26 mouse cellular contexts compared by ENCODE assay signal in genomic region chr5:138260834-138261233, GRCm38 (mm10). TPM values are rescaled to one million over a fixed set of nuclear protein-coding genes. Genes with fewer than 3 reads are reported as not detected.
A peak's percentile ranks its signal among the peaks of the same experiment; 100 is the strongest.
DNase-seq lines count a peak whose midpoint lies in the region; ATAC-seq lines count a peak whose summit lies in the region.
"Had no signal": no experiment of that assay in that cellular context is flagged by ENCODE, and none has a peak within 500 bp of the region (broad histone marks: within the 10 kb centered on the region; RNA-seq: fewer than 3 reads in every experiment).

No protein-coding gene starts in this region.

- DNase-seq in forebrain, embryonic 11.5 days (ENCODE audit: low spot score) = no peak
- no peak for DNase-seq in adrenal gland, postnatal 25 days
- no peak for DNase-seq in left cerebral cortex, postnatal 25 days (ENCODE audit: low spot score in 2 of 2)
- DNase-seq: cerebellum, postnatal 10 days; gastrocnemius, adult 2 months; kidney, adult 18-20 months; lung, postnatal 14 days; right cerebral cortex, postnatal 14 days; thymus, adult 18-20 months had no signal

- peaks cover 35% of the 10 kb centered on the region for H3K4me1 ChIP-seq in forebrain, embryonic 13.5 days
- H3K4me1 ChIP-seq in forebrain, embryonic 11.5 days (replicated peaks; ENCODE audit: control insufficient read depth, insufficient read depth, low read length) = peaks cover 9% of the 10 kb centered on the region
- peaks cover 24% of the 10 kb centered on the region for H3K4me1 ChIP-seq in intestine, embryonic 16.5 days (ENCODE audit: control insufficient read depth, insufficient read depth, low read length)
- peaks cover 23% of the 10 kb centered on the region for H3K4me1 ChIP-seq in intestine, embryonic 15.5 days (replicated peaks)
- H3K4me1 ChIP-seq in liver, embryonic 12.5 days = peaks cover 87% of the 10 kb centered on the region

- 0 out of 2 replicates have a peak overlapping the region, but pooled peaks have one; percentile 30 for H3K9ac ChIP-seq in forebrain, embryonic 13.5 days
- H3K9ac ChIP-seq in forebrain, embryonic 11.5 days (ENCODE audit: low read length) = no peak overlapping the region
- H3K9ac ChIP-seq in intestine, embryonic 16.5 days (ENCODE audit: low read depth, low read length) = 0 out of 2 replicates have a peak overlapping the region, but pooled peaks have one; percentile 24
- H3K9ac ChIP-seq in intestine, embryonic 15.5 days = no peak overlapping the region
- H3K9ac ChIP-seq in liver, embryonic 12.5 days = peak overlapping the region; percentile 45
- H3K9ac ChIP-seq: embryonic facial prominence, embryonic 12.5 days; hindbrain, embryonic 15.5 days; limb, embryonic 15.5 days; stomach, embryonic 15.5 days had no signal

- H3K4me3 ChIP-seq in forebrain, embryonic 13.5 days = no peak overlapping the region
- no peak overlapping the region for H3K4me3 ChIP-seq in forebrain, embryonic 11.5 days (ENCODE audit: low read depth, low read length)
- H3K4me3 ChIP-seq in intestine, embryonic 16.5 days (ENCODE audit: low read length) = no peak overlapping the region
- no peak overlapping the region for H3K4me3 ChIP-seq in intestine, embryonic 15.5 days (replicated peaks)
- H3K4me3 ChIP-seq in liver, embryonic 12.5 days = peak overlapping the region; percentile 89
- H3K4me3 ChIP-seq: embryonic facial prominence, embryonic 12.5 days; gastrocnemius, adult 2 months; hindbrain, embryonic 15.5 days; layer of hippocampus, adult 2 months; limb, embryonic 15.5 days; stomach, embryonic 15.5 days had no signal

- H3K4me2 ChIP-seq in forebrain, embryonic 13.5 days = no peak overlapping the region
- no peak overlapping the region for H3K4me2 ChIP-seq in forebrain, embryonic 11.5 days (ENCODE audit: low read depth, low read length, severe bottlenecking)
- H3K4me2 ChIP-seq in intestine, embryonic 16.5 days (ENCODE audit: low read depth, low read length) = no peak overlapping the region
- H3K4me2 ChIP-seq in intestine, embryonic 15.5 days (replicated peaks) = no peak overlapping the region
- H3K4me2 ChIP-seq in liver, embryonic 12.5 days = peak overlapping the region; percentile 95
- H3K4me2 ChIP-seq: embryonic facial prominence, embryonic 12.5 days; hindbrain, embryonic 15.5 days; limb, embryonic 15.5 days; stomach, embryonic 15.5 days had no signal

- no peak overlapping the region for H3K27ac ChIP-seq in forebrain, embryonic 13.5 days
- H3K27ac ChIP-seq in forebrain, embryonic 11.5 days (ENCODE audit: low read depth, low read length) = no peak overlapping the region
- H3K27ac ChIP-seq in intestine, embryonic 16.5 days (ENCODE audit: low read length) = no peak overlapping the region
- no peak overlapping the region for H3K27ac ChIP-seq in intestine, embryonic 15.5 days
- peak overlapping the region; percentile 85 for H3K27ac ChIP-seq in liver, embryonic 12.5 days
- H3K27ac ChIP-seq: embryonic facial prominence, embryonic 12.5 days; gastrocnemius, adult 2 months; hindbrain, embryonic 15.5 days; kidney, postnatal 0 days; layer of hippocampus, adult 2 months; limb, embryonic 15.5 days; stomach, embryonic 15.5 days had no signal

- H3K9me3 ChIP-seq in forebrain, embryonic 13.5 days (replicated peaks) = no peaks in the 10 kb centered on the region
- H3K9me3 ChIP-seq in forebrain, embryonic 11.5 days (ENCODE audit: control insufficient read depth, low read length) = no peaks in the 10 kb centered on the region
- no peaks in the 10 kb centered on the region for H3K9me3 ChIP-seq in intestine, embryonic 16.5 days (ENCODE audit: control insufficient read depth, low read length)
- no peaks in the 10 kb centered on the region for H3K9me3 ChIP-seq in intestine, embryonic 15.5 days
- H3K9me3 ChIP-seq in liver, embryonic 12.5 days (replicated peaks) = no peaks in the 10 kb centered on the region
- H3K9me3 ChIP-seq: embryonic facial prominence, embryonic 12.5 days; hindbrain, embryonic 15.5 days; limb, embryonic 15.5 days; stomach, embryonic 15.5 days had no signal

- H3K36me3 ChIP-seq in forebrain, embryonic 13.5 days (ENCODE audit: poor library complexity, severe bottlenecking) = peaks cover 54% of the 10 kb centered on the region
- H3K36me3 ChIP-seq in forebrain, embryonic 11.5 days (ENCODE audit: control insufficient read depth, insufficient read depth, low read length) = peaks cover 4% of the 10 kb centered on the region; the same call in 1 of the 2 replicates
- peaks cover 23% of the 10 kb centered on the region for H3K36me3 ChIP-seq in intestine, embryonic 16.5 days (ENCODE audit: control insufficient read depth, insufficient read depth, low read length)
- H3K36me3 ChIP-seq in intestine, embryonic 15.5 days = peaks cover 19% of the 10 kb centered on the region
- peaks cover 53% of the 10 kb centered on the region for H3K36me3 ChIP-seq in liver, embryonic 12.5 days

- no peak for ATAC-seq in forebrain, embryonic 13.5 days
- ATAC-seq in forebrain, embryonic 11.5 days (replicated peaks; ENCODE audit: low FRiP score) = no peak
- ATAC-seq in intestine, embryonic 16.5 days = no peak
- no peak for ATAC-seq in intestine, embryonic 15.5 days
- ATAC-seq in liver, embryonic 12.5 days = peak; percentile 55
- ATAC-seq in megakaryocyte-erythroid progenitor cell, adult 5-6 weeks (replicated peaks; ENCODE audit: low FRiP score, low TSS enrichment, poor library complexity, severe bottlenecking) = peak; percentile 55
- ATAC-seq: midbrain, embryonic 16.5 days had no signal

- intact Hi-C loops in left cerebral cortex, postnatal 25 days (cut with DNase I) = no loop called here

- H3K27me3 ChIP-seq in forebrain, embryonic 13.5 days = no peaks in the 10 kb centered on the region
- H3K27me3 ChIP-seq in forebrain, embryonic 11.5 days (ENCODE audit: control insufficient read depth, insufficient read depth, low read length) = no peaks in the 10 kb centered on the region
- no peaks in the 10 kb centered on the region for H3K27me3 ChIP-seq in intestine, embryonic 16.5 days (replicated peaks; ENCODE audit: control insufficient read depth, insufficient read depth, low read length)
- H3K27me3 ChIP-seq in intestine, embryonic 15.5 days (replicated peaks) = no peaks in the 10 kb centered on the region
- no peaks in the 10 kb centered on the region for H3K27me3 ChIP-seq in liver, embryonic 12.5 days (replicated peaks)
- H3K27me3 ChIP-seq: CH12.LX; embryonic facial prominence, embryonic 12.5 days; hindbrain, embryonic 15.5 days; limb, embryonic 15.5 days; stomach, embryonic 15.5 days had no signal

- 93% methylated on average over 11 of the region's 11 CpGs for WGBS in forebrain, embryonic 13.5 days
- 92% methylated on average over 11 of the region's 11 CpGs for WGBS in forebrain, embryonic 11.5 days
- WGBS in intestine, embryonic 16.5 days = 74% methylated on average over 11 of the region's 11 CpGs
- WGBS in intestine, embryonic 15.5 days = 75% methylated on average over 11 of the region's 11 CpGs
- WGBS in liver, embryonic 12.5 days (ENCODE audit: insufficient replicate concordance) = 38% methylated on average over 11 of the region's 11 CpGs

RNA-seq across cellular contexts. Expression of gene BC037034, which starts 3.0 kb away (rescaled TPM):
- polyA plus RNA-seq in forebrain, embryonic 13.5 days (2015; fragmentation: Nextera tagmentation; extraction: Ambion mirVana) = 9.1 and 10.0 TPM in 2 replicates
- 9.3 and 11.8 TPM in 2 replicates for polyA plus RNA-seq in forebrain, embryonic 11.5 days (2014; fragmentation: Nextera tagmentation; extraction: Ambion mirVana)
- polyA plus RNA-seq in intestine, embryonic 16.5 days (2015; fragmentation: Nextera tagmentation; extraction: Ambion mirVana) = 3.7 and 3.9 TPM in 2 replicates
- 4.8 and 5.1 TPM in 2 replicates for polyA plus RNA-seq in intestine, embryonic 15.5 days (2015; fragmentation: Nextera tagmentation; extraction: Ambion mirVana)
- 8.7 and 8.9 TPM in 2 replicates for polyA plus RNA-seq in liver, embryonic 12.5 days (2016; fragmentation: Nextera tagmentation; extraction: Ambion mirVana)
- total RNA-seq in megakaryocyte-erythroid progenitor cell, adult 5-6 weeks (2014; fragmentation: Nextera tagmentation) = 113 and 199 TPM in 2 replicates
- total RNA-seq in megakaryocyte-erythroid progenitor cell, adult 5-6 weeks (2017) = 46.5 and 50.8 TPM in 2 replicates
- total RNA-seq in adrenal gland, postnatal 25 days (2021) = 31.6 and 38.4 TPM in 2 replicates
- 10 to 100 TPM; 62.2 to 65.8 TPM for total RNA-seq in left cerebral cortex, postnatal 25 days (2021)

RNA-seq across cellular contexts. Expression of gene Lamtor4, which starts 5.6 kb away (rescaled TPM):
- polyA plus RNA-seq in forebrain, embryonic 13.5 days (2015; fragmentation: Nextera tagmentation; extraction: Ambion mirVana) = 67.4 TPM in 2 replicates
- 38.6 and 39.9 TPM in 2 replicates for polyA plus RNA-seq in forebrain, embryonic 11.5 days (2014; fragmentation: Nextera tagmentation; extraction: Ambion mirVana)
- 101 and 107 TPM in 2 replicates for polyA plus RNA-seq in intestine, embryonic 16.5 days (2015; fragmentation: Nextera tagmentation; extraction: Ambion mirVana)
- polyA plus RNA-seq in intestine, embryonic 15.5 days (2015; fragmentation: Nextera tagmentation; extraction: Ambion mirVana) = 80.6 and 90.1 TPM in 2 replicates
- polyA plus RNA-seq in liver, embryonic 12.5 days (2016; fragmentation: Nextera tagmentation; extraction: Ambion mirVana) = 31.3 and 31.8 TPM in 2 replicates
- total RNA-seq in megakaryocyte-erythroid progenitor cell, adult 5-6 weeks (2014; fragmentation: Nextera tagmentation) = 28.7 and 36.3 TPM in 2 replicates
- 27.0 and 30.0 TPM in 2 replicates for total RNA-seq in megakaryocyte-erythroid progenitor cell, adult 5-6 weeks (2017)
- 79.7 and 96.6 TPM in 2 replicates for total RNA-seq in adrenal gland, postnatal 25 days (2021)
- total RNA-seq in left cerebral cortex, postnatal 25 days (2021) = 10 to 100 TPM; 56.9 to 59.8 TPM

RNA-seq across cellular contexts. Expression of gene Gal3st4, which starts 11.8 kb away (rescaled TPM):
- 1.6 and 2.8 TPM in 2 replicates for polyA plus RNA-seq in forebrain, embryonic 13.5 days (2015; fragmentation: Nextera tagmentation; extraction: Ambion mirVana)
- 1.7 and 4.6 TPM in 2 replicates for polyA plus RNA-seq in forebrain, embryonic 11.5 days (2014; fragmentation: Nextera tagmentation; extraction: Ambion mirVana)
- polyA plus RNA-seq in intestine, embryonic 16.5 days (2015; fragmentation: Nextera tagmentation; extraction: Ambion mirVana) = 0.80 and 0.92 TPM in 2 replicates
- 1.0 and 1.4 TPM in 2 replicates for polyA plus RNA-seq in intestine, embryonic 15.5 days (2015; fragmentation: Nextera tagmentation; extraction: Ambion mirVana)
- polyA plus RNA-seq in liver, embryonic 12.5 days (2016; fragmentation: Nextera tagmentation; extraction: Ambion mirVana) = 0.18 and 0.32 TPM in 2 replicates
- not detected in 2 replicates for total RNA-seq in megakaryocyte-erythroid progenitor cell, adult 5-6 weeks (2014; fragmentation: Nextera tagmentation)
- not detected in 2 replicates for total RNA-seq in megakaryocyte-erythroid progenitor cell, adult 5-6 weeks (2017)
- not detected in 2 replicates for total RNA-seq in adrenal gland, postnatal 25 days (2021)
- 1 to 10 TPM; 3.5 to 3.6 TPM for total RNA-seq in left cerebral cortex, postnatal 25 days (2021)
- total RNA-seq: neutrophil, adult 5-6 weeks had no signal

RNA-seq across cellular contexts. Expression of gene Gm43720, which starts 18.9 kb away (rescaled TPM):
- 0.09 and 0.18 TPM in 2 replicates for polyA plus RNA-seq in forebrain, embryonic 13.5 days (2015; fragmentation: Nextera tagmentation; extraction: Ambion mirVana)
- polyA plus RNA-seq in forebrain, embryonic 11.5 days (2014; fragmentation: Nextera tagmentation; extraction: Ambion mirVana) = 0.05 and 0.08 TPM in 2 replicates
- 0.06 TPM in 2 replicates for polyA plus RNA-seq in intestine, embryonic 16.5 days (2015; fragmentation: Nextera tagmentation; extraction: Ambion mirVana)
- not detected in 2 replicates for polyA plus RNA-seq in intestine, embryonic 15.5 days (2015; fragmentation: Nextera tagmentation; extraction: Ambion mirVana)
- 0.04 TPM in 1 of 2 replicates, not detected in the other for polyA plus RNA-seq in liver, embryonic 12.5 days (2016; fragmentation: Nextera tagmentation; extraction: Ambion mirVana)
- not detected in 2 replicates for total RNA-seq in megakaryocyte-erythroid progenitor cell, adult 5-6 weeks (2014; fragmentation: Nextera tagmentation)
- total RNA-seq in megakaryocyte-erythroid progenitor cell, adult 5-6 weeks (2017) = not detected in 2 replicates
- not detected in 2 replicates for total RNA-seq in adrenal gland, postnatal 25 days (2021)
- total RNA-seq in left cerebral cortex, postnatal 25 days (2021) = under 1 TPM in 1 of 2 experiments, not detected in 1; 0.09 TPM
- total RNA-seq: adrenal gland, adult 18-20 months; CH12.LX; gastrocnemius, adult 2 months; left cerebral cortex, postnatal 36 days; neutrophil, adult 5-6 weeks had no signal
- polyA plus RNA-seq: urinary bladder, adult 2 months had no signal

RNA-seq across cellular contexts. Expression of gene Gpc2, which starts 19.0 kb away (rescaled TPM):
- polyA plus RNA-seq in forebrain, embryonic 13.5 days (2015; fragmentation: Nextera tagmentation; extraction: Ambion mirVana) = 137 and 160 TPM in 2 replicates
- polyA plus RNA-seq in forebrain, embryonic 11.5 days (2014; fragmentation: Nextera tagmentation; extraction: Ambion mirVana) = 14.7 and 17.6 TPM in 2 replicates
- polyA plus RNA-seq in intestine, embryonic 16.5 days (2015; fragmentation: Nextera tagmentation; extraction: Ambion mirVana) = 11.2 and 13.1 TPM in 2 replicates
- polyA plus RNA-seq in intestine, embryonic 15.5 days (2015; fragmentation: Nextera tagmentation; extraction: Ambion mirVana) = 13.7 and 15.2 TPM in 2 replicates
- 2.4 and 2.5 TPM in 2 replicates for polyA plus RNA-seq in liver, embryonic 12.5 days (2016; fragmentation: Nextera tagmentation; extraction: Ambion mirVana)
- total RNA-seq in megakaryocyte-erythroid progenitor cell, adult 5-6 weeks (2014; fragmentation: Nextera tagmentation) = 6.0 and 15.0 TPM in 2 replicates
- 0.89 and 6.5 TPM in 2 replicates for total RNA-seq in megakaryocyte-erythroid progenitor cell, adult 5-6 weeks (2017)
- 0.81 and 0.91 TPM in 2 replicates for total RNA-seq in adrenal gland, postnatal 25 days (2021)
- total RNA-seq in left cerebral cortex, postnatal 25 days (2021) = 1 to 10 TPM; 1.3 to 2.1 TPM
- total RNA-seq: CH12.LX had no signal

Comparison
In these comparisons a context has a peak if more than half of its experiments do, and no peak if none do; other contexts are left out.
1. H3K9ac ChIP-seq: peak in forebrain, embryonic 13.5 days (single experiment), intestine, embryonic 16.5 days (single experiment) and liver, embryonic 12.5 days (single experiment); none in forebrain, embryonic 11.5 days (single experiment) and intestine, embryonic 15.5 days (single experiment).
2. ATAC-seq: peak in liver, embryonic 12.5 days (single experiment) and megakaryocyte-erythroid progenitor cell, adult 5-6 weeks (single experiment); none in forebrain, embryonic 13.5 days (single experiment), forebrain, embryonic 11.5 days (single experiment), intestine, embryonic 16.5 days (single experiment) and intestine, embryonic 15.5 days (single experiment).